Comparison of ENCODE assay signal across 10 mouse cellular contexts in genomic region chr17:47506042-47506441, GRCm38 (mm10). TPM values are rescaled to one million over a fixed set of nuclear protein-coding genes. Genes with fewer than 3 reads are reported as not detected.
DNase-seq lines count a peak whose midpoint lies in the region; ATAC-seq and TF ChIP-seq lines count a peak whose summit lies in the region.
"Had no signal": no experiment of that assay in that cellular context is flagged by ENCODE, and none has a peak within 500 bp of the region (broad histone marks: within the 10 kb centered on the region; RNA-seq: fewer than 3 reads in every experiment).

No protein-coding gene starts in this region.

- peak overlapping the region; percentile 87 for H3K4me2 ChIP-seq in heart, embryonic 13.5 days
- peak overlapping the region; percentile 81; the same call in 1 of the 2 replicates for H3K4me2 ChIP-seq in limb, embryonic 12.5 days
- peak overlapping the region; percentile 71 for H3K4me2 ChIP-seq in stomach, postnatal 0 days (replicated peaks; ENCODE audit: low read depth)
- H3K4me2 ChIP-seq in midbrain, embryonic 11.5 days, result no peak overlapping the region

- no peak for TF ChIP-seq CTCF in stomach, postnatal 0 days (IDR thresholded peaks at IDR 0.05; ENCODE audit: low read depth)

- WGBS in heart, embryonic 13.5 days, result 95% methylated on average over 1 of the region's 1 CpGs
- 81% methylated on average over 1 of the region's 1 CpGs for WGBS in limb, embryonic 12.5 days
- WGBS in stomach, postnatal 0 days, result 85% methylated on average over 1 of the region's 1 CpGs
- WGBS in midbrain, embryonic 11.5 days, result 90% methylated on average over 1 of the region's 1 CpGs

- peaks cover 62% of the 10 kb centered on the region for H3K4me1 ChIP-seq in heart, embryonic 13.5 days
- H3K4me1 ChIP-seq in megakaryocyte, embryonic 14.5 days, result peaks cover 71% of the 10 kb centered on the region
- peaks cover 41% of the 10 kb centered on the region for H3K4me1 ChIP-seq in limb, embryonic 12.5 days (replicated peaks)
- H3K4me1 ChIP-seq in stomach, postnatal 0 days (replicated peaks; ENCODE audit: control insufficient read depth, insufficient read depth), result peaks cover 12% of the 10 kb centered on the region
- peaks cover 16% of the 10 kb centered on the region for H3K4me1 ChIP-seq in midbrain, embryonic 11.5 days (ENCODE audit: control insufficient read depth, insufficient read depth, low read length)

- ATAC-seq in heart, embryonic 13.5 days (ENCODE audit: extremely low read depth, insufficient number of reproducible peaks, low FRiP score, low TSS enrichment), result no peak
- ATAC-seq in megakaryocyte, adult 5-6 weeks (ENCODE audit: poor library complexity, severe bottlenecking), result no peak
- ATAC-seq in limb, embryonic 12.5 days (ENCODE audit: insufficient number of reproducible peaks, insufficient read depth, low FRiP score, low TSS enrichment, low read depth), result no peak
- ATAC-seq in stomach, postnatal 0 days (ENCODE audit: low FRiP score, low TSS enrichment), result no peak
- no peak for ATAC-seq in midbrain, embryonic 11.5 days (ENCODE audit: low FRiP score)

- H3K36me3 ChIP-seq in heart, embryonic 13.5 days, result peaks cover under 1% of the 10 kb centered on the region; the same call in 1 of the 2 replicates
- peaks cover 22% of the 10 kb centered on the region for H3K36me3 ChIP-seq in megakaryocyte, embryonic 14.5 days (replicated peaks; ENCODE audit: low read length)
- H3K36me3 ChIP-seq in limb, embryonic 12.5 days, result no peaks in the 10 kb centered on the region
- H3K36me3 ChIP-seq in stomach, postnatal 0 days (ENCODE audit: control insufficient read depth, insufficient read depth, low read length), result no peaks in the 10 kb centered on the region
- no peaks in the 10 kb centered on the region for H3K36me3 ChIP-seq in midbrain, embryonic 11.5 days (ENCODE audit: control insufficient read depth, insufficient read depth, low read length)

- TF ChIP-seq EP300 in stomach, postnatal 0 days (optimal IDR thresholded peaks at IDR 0.05), result no peak

- no peak overlapping the region for H3K27ac ChIP-seq in heart, embryonic 13.5 days (replicated peaks)
- no peak overlapping the region for H3K27ac ChIP-seq in limb, embryonic 12.5 days
- H3K27ac ChIP-seq in stomach, postnatal 0 days (replicated peaks), result peak overlapping the region; percentile 45; the same call in 1 of the 2 replicates
- no peak overlapping the region for H3K27ac ChIP-seq in midbrain, embryonic 11.5 days (ENCODE audit: low read depth, low read length)
- H3K27ac ChIP-seq: hindbrain, embryonic 14.5 days had no signal

- no peaks in the 10 kb centered on the region for H3K27me3 ChIP-seq in heart, embryonic 13.5 days (replicated peaks)
- H3K27me3 ChIP-seq in megakaryocyte, embryonic 14.5 days (replicated peaks), result no peaks in the 10 kb centered on the region
- no peaks in the 10 kb centered on the region for H3K27me3 ChIP-seq in limb, embryonic 12.5 days
- H3K27me3 ChIP-seq in stomach, postnatal 0 days (ENCODE audit: control insufficient read depth, insufficient read depth, low read length), result no peaks in the 10 kb centered on the region
- H3K27me3 ChIP-seq in midbrain, embryonic 11.5 days (ENCODE audit: control insufficient read depth, insufficient read depth, low read length), result no peaks in the 10 kb centered on the region

- H3K4me3 ChIP-seq in heart, embryonic 13.5 days, result peak overlapping the region; percentile 4; the same call in 1 of the 2 replicates
- H3K4me3 ChIP-seq in megakaryocyte, embryonic 14.5 days (replicated peaks), result peak overlapping the region; percentile 96
- H3K4me3 ChIP-seq in limb, embryonic 12.5 days (replicated peaks), result no peak overlapping the region
- H3K4me3 ChIP-seq in stomach, postnatal 0 days (ENCODE audit: low read depth, low read length), result peak overlapping the region; percentile 39; the same call in 1 of the 2 replicates
- no peak overlapping the region for H3K4me3 ChIP-seq in midbrain, embryonic 11.5 days (ENCODE audit: low read depth, low read length)

- intact Hi-C loops in heart, postnatal 25 days (cut with DNase I), result no loop called here

- H3K9me3 ChIP-seq in heart, embryonic 13.5 days, result no peaks in the 10 kb centered on the region
- H3K9me3 ChIP-seq in megakaryocyte, embryonic 14.5 days, result no peaks in the 10 kb centered on the region
- no peaks in the 10 kb centered on the region for H3K9me3 ChIP-seq in limb, embryonic 12.5 days
- no peaks in the 10 kb centered on the region for H3K9me3 ChIP-seq in stomach, postnatal 0 days (ENCODE audit: control insufficient read depth, low read length)
- no peaks in the 10 kb centered on the region for H3K9me3 ChIP-seq in midbrain, embryonic 11.5 days (ENCODE audit: control insufficient read depth, low read length)
- H3K9me3 ChIP-seq: midbrain, embryonic 10.5 days had no signal

- peak overlapping the region; percentile 86; the same call in 1 of the 2 replicates for H3K9ac ChIP-seq in heart, embryonic 13.5 days
- H3K9ac ChIP-seq in limb, embryonic 12.5 days (replicated peaks), result peak overlapping the region; percentile 61; the same call in 1 of the 2 replicates
- H3K9ac ChIP-seq in stomach, postnatal 0 days (ENCODE audit: low read length), result peak overlapping the region; percentile 27; the same call in 1 of the 2 replicates
- H3K9ac ChIP-seq in midbrain, embryonic 11.5 days (ENCODE audit: low read length), result no peak overlapping the region

- no peak for DNase-seq in heart, postnatal 25 days (ENCODE audit: low spot score)
- DNase-seq in stomach, postnatal 0 days (ENCODE audit: low spot score), result no peak
- DNase-seq in midbrain, embryonic 11.5 days (ENCODE audit: low spot score, missing footprints), result no peak
- no peak for DNase-seq in kidney, postnatal 14 days

RNA-seq across cellular contexts. Expression of gene Ccnd3, which starts 1.2 kb away (rescaled TPM):
- polyA plus RNA-seq in heart, embryonic 13.5 days (2015; fragmentation: Nextera tagmentation; extraction: Ambion mirVana), result 451 and 478 TPM in 2 replicates
- total RNA-seq in heart, postnatal 25 days (2021), result 10 to 100 TPM; 75.6 to 87.9 TPM
- polyA plus RNA-seq in megakaryocyte, embryonic 14.5 days (2012; ENCODE audit: insufficient read depth, low replicate concordance), result 872 and 1,542 TPM in 2 replicates
- 315 and 324 TPM in 2 replicates for total RNA-seq in megakaryocyte, adult 5-6 weeks (2015)
- 155 and 184 TPM in 2 replicates for total RNA-seq in megakaryocyte, adult 5-6 weeks (2017)
- 323 and 348 TPM in 2 replicates for polyA plus RNA-seq in limb, embryonic 12.5 days (2016; fragmentation: Nextera tagmentation; extraction: Ambion mirVana)
- 219 and 242 TPM in 2 replicates for polyA plus RNA-seq in stomach, postnatal 0 days (2015; fragmentation: Nextera tagmentation; extraction: Ambion mirVana)
- 175 and 194 TPM in 2 replicates for polyA plus RNA-seq in midbrain, embryonic 11.5 days (2014; fragmentation: Nextera tagmentation; extraction: Ambion mirVana)

RNA-seq across cellular contexts. Expression of gene Taf8, which starts 4.0 kb away (rescaled TPM):
- 18.4 and 19.4 TPM in 2 replicates for polyA plus RNA-seq in heart, embryonic 13.5 days (2015; fragmentation: Nextera tagmentation; extraction: Ambion mirVana)
- 10 to 100 TPM in 1 of 2 experiments, 1 to 10 TPM in 1; 10.0 to 11.4 TPM for total RNA-seq in heart, postnatal 25 days (2021)
- polyA plus RNA-seq in megakaryocyte, embryonic 14.5 days (2012; ENCODE audit: insufficient read depth, low replicate concordance), result 8.7 and 11.5 TPM in 2 replicates
- total RNA-seq in megakaryocyte, adult 5-6 weeks (2015), result 16.3 and 19.3 TPM in 2 replicates
- total RNA-seq in megakaryocyte, adult 5-6 weeks (2017), result 44.0 and 57.5 TPM in 2 replicates
- polyA plus RNA-seq in limb, embryonic 12.5 days (2016; fragmentation: Nextera tagmentation; extraction: Ambion mirVana), result 39.0 and 40.3 TPM in 2 replicates
- polyA plus RNA-seq in stomach, postnatal 0 days (2015; fragmentation: Nextera tagmentation; extraction: Ambion mirVana), result 11.0 and 11.1 TPM in 2 replicates
- 25.5 TPM in 2 replicates for polyA plus RNA-seq in midbrain, embryonic 11.5 days (2014; fragmentation: Nextera tagmentation; extraction: Ambion mirVana)

Comparison
In these comparisons a context has a peak if more than half of its experiments do, and no peak if none do; other contexts are left out.
1. H3K4me3 ChIP-seq: peak in heart, embryonic 13.5 days (single experiment), megakaryocyte, embryonic 14.5 days (single experiment) and stomach, postnatal 0 days (single experiment); none in limb, embryonic 12.5 days (single experiment) and midbrain, embryonic 11.5 days (single experiment).